Mouse (Mus musculus) heart, embryonic 13.5 days (tissue): Measurements from ENCODE around the gene Arhgef33. TPM values are rescaled to one million over a fixed set of nuclear protein-coding genes. Genes with fewer than 3 reads are reported as not detected.

ENCODE experiments used
- ATAC-seq: fragments of 200-750 bp; cut with Nextera tagmentation; 2 replicates; pipeline ENCODE4 v1.8.0; 2017; ENCODE audit warnings: moderate TSS enrichment; ENCODE audit not compliant: insufficient number of reproducible peaks, low FRiP score, low TSS enrichment; ENCODE audit errors: extremely low read depth
- H3K27ac ChIP-seq: fragments of 300-500 bp; sonication (generic); replicated peaks from 2 replicates; pipeline ENCODE4 v1.5.1; 2015; ENCODE audit warnings: moderate library complexity, mild to moderate bottlenecking, inconsistent platforms
- H3K27me3 ChIP-seq: fragments of 300-500 bp; sonication (generic); replicated peaks from 2 replicates; pipeline ENCODE4 v1.6.1; 2015; ENCODE audit warnings: mild to moderate bottlenecking, inconsistent platforms
- H3K36me3 ChIP-seq: fragments of 300-500 bp; sonication (generic); 2 replicates; pipeline ENCODE4 v1.6.1; 2015; ENCODE audit warnings: mild to moderate bottlenecking, inconsistent platforms
- H3K4me1 ChIP-seq: fragments of 300-500 bp; sonication (generic); 2 replicates; pipeline ENCODE4 v1.6.1; 2015; ENCODE audit warnings: inconsistent platforms
- H3K4me2 ChIP-seq: fragments of 300-500 bp; sonication (generic); 2 replicates; pipeline ENCODE4 v1.6.1; 2015; ENCODE audit warnings: inconsistent platforms, mild to moderate bottlenecking, moderate library complexity
- H3K4me3 ChIP-seq: fragments of 300-500 bp; sonication (generic); 2 replicates; pipeline ENCODE4 v1.5.1; 2015; ENCODE audit warnings: moderate library complexity, mild to moderate bottlenecking, inconsistent platforms
- H3K9ac ChIP-seq: fragments of 300-500 bp; sonication (generic); 2 replicates; pipeline ENCODE4 v1.6.1; 2015; ENCODE audit warnings: inconsistent platforms, mild to moderate bottlenecking, moderate library complexity
- H3K9me3 ChIP-seq: fragments of 300-500 bp; sonication (generic); 2 replicates; pipeline ENCODE4 v1.6.1; 2016; ENCODE audit warnings: inconsistent platforms
- WGBS: fragments of 180-500 bp; shearing (Covaris S2); methylation state at CpG from one replicate; pipeline ENCODE4 v1.1.7; 2015; ENCODE audit warnings: mixed read lengths; 5-methylcytosine and 5-hydroxymethylcytosine counted together
- polyA plus RNA-seq: library from polyadenylated mRNA; unstranded; fragments of >200 nt; fragmentation: Nextera tagmentation; extraction: Ambion mirVana; gene quantifications from 2 replicates; pipeline ENCODE4 v1.2.1, GENCODE M21; 2015

Arhgef33 gene
- polyA plus RNA-seq, 1 experiment from 2014 or later, result 0.52 TPM

GRCm38 (mm10) chr17:80295258-80295657, 11.9 kb upstream of the Arhgef33 start:
- 77% methylated on average over 5 of the region's 5 CpGs for whole genome bisulfite sequencing
- no peaks in the 10 kb centered on the region for H3K4me1 ChIP-seq
- ATAC-seq, result no peak
- no peak overlapping the region for H3K4me2 ChIP-seq
- no peak overlapping the region for H3K4me3 ChIP-seq
- no peaks in the 10 kb centered on the region for H3K9me3 ChIP-seq
- no peak overlapping the region for H3K9ac ChIP-seq
- no peak overlapping the region for H3K27ac ChIP-seq
- no peaks in the 10 kb centered on the region for H3K36me3 ChIP-seq
- no peaks in the 10 kb centered on the region for H3K27me3 ChIP-seq

- Histone ChIP-seq H3K4me2 (no peak overlapping the region), H3K4me1 (no peaks in the 10 kb centered on the region), H3K27me3 (no peaks in the 10 kb centered on the region), H3K9me3 (no peaks in the 10 kb centered on the region), H3K27ac (no peak overlapping the region), H3K4me3 (no peak overlapping the region), H3K9ac (no peak overlapping the region), H3K36me3 (no peaks in the 10 kb centered on the region)
- no peak for ATAC-seq
- 76% methylated on average over 5 of the region's 5 CpGs for WGBS
These were observed 8.4 kb upstream of the Arhgef33 start for GRCm38 (mm10) chr17:80298844-80299243.

GRCm38 (mm10) chr17:80311761-80312160, 4.6 kb downstream of the Arhgef33 start:
- no peak for ATAC-seq
- WGBS, result 67% methylated on average over 9 of the region's 9 CpGs
- H3K4me2 ChIP-seq, result no peak overlapping the region
- peaks cover 11% of the 10 kb centered on the region for H3K4me1 ChIP-seq
- H3K27ac ChIP-seq, result no peak overlapping the region
- no peak overlapping the region for H3K9ac ChIP-seq
- H3K27me3 ChIP-seq, result no peaks in the 10 kb centered on the region
- H3K4me3 ChIP-seq, result no peak overlapping the region
- no peaks in the 10 kb centered on the region for H3K36me3 ChIP-seq
- no peaks in the 10 kb centered on the region for H3K9me3 ChIP-seq

- Histone ChIP-seq H3K9ac (no peak overlapping the region), H3K4me1 (peaks cover 11% of the 10 kb centered on the region), H3K27ac (no peak overlapping the region), H3K4me2 (no peak overlapping the region), H3K36me3 (no peaks in the 10 kb centered on the region), H3K9me3 (no peaks in the 10 kb centered on the region), H3K4me3 (no peak overlapping the region), H3K27me3 (no peaks in the 10 kb centered on the region)
- ATAC-seq, result no peak
- WGBS, result 77% methylated on average over 4 of the region's 4 CpGs
These were observed 5.2 kb downstream of the Arhgef33 start for GRCm38 (mm10) chr17:80312405-80312804.

- H3K4me2 ChIP-seq, result no peak overlapping the region
- 53% methylated on average over 6 of the region's 6 CpGs for WGBS
- no peak for ATAC-seq
These were observed 15.0 kb downstream of the Arhgef33 start for GRCm38 (mm10) chr17:80322228-80322627.

GRCm38 (mm10) chr17:80323015-80323414, 15.8 kb downstream of the Arhgef33 start:
- Histone ChIP-seq H3K4me3 (no peak overlapping the region), H3K4me1 (peaks cover 16% of the 10 kb centered on the region), H3K9me3 (no peaks in the 10 kb centered on the region), H3K4me2 (no peak overlapping the region), H3K27ac (no peak overlapping the region), H3K27me3 (no peaks in the 10 kb centered on the region), H3K36me3 (no peaks in the 10 kb centered on the region), H3K9ac (no peak overlapping the region)
- WGBS, result 76% methylated on average over 4 of the region's 4 CpGs
- no peak for ATAC-seq

More at GRCm38 (mm10) chr17:80322228-80322627, 15.0 kb downstream of the Arhgef33 start:
- Histone ChIP-seq H3K4me1 (peaks cover 16% of the 10 kb centered on the region), H3K27me3 (no peaks in the 10 kb centered on the region), H3K27ac (no peak overlapping the region), H3K4me3 (no peak overlapping the region), H3K36me3 (no peaks in the 10 kb centered on the region), H3K9me3 (no peaks in the 10 kb centered on the region), H3K9ac (no peak overlapping the region)

GRCm38 (mm10) chr17:80323658-80324057, 16.5 kb downstream of the Arhgef33 start:
- H3K9me3 ChIP-seq, result no peaks in the 10 kb centered on the region
- ATAC-seq, result no peak
- H3K9ac ChIP-seq, result no peak overlapping the region
- no peak overlapping the region for H3K4me2 ChIP-seq
- no peak overlapping the region for H3K27ac ChIP-seq
- 49% methylated on average over 8 of the region's 8 CpGs for WGBS
- H3K4me1 ChIP-seq, result peaks cover 16% of the 10 kb centered on the region
- no peak overlapping the region for H3K4me3 ChIP-seq
- H3K36me3 ChIP-seq, result no peaks in the 10 kb centered on the region
- no peaks in the 10 kb centered on the region for H3K27me3 ChIP-seq

- H3K9me3 ChIP-seq, result no peaks in the 10 kb centered on the region
- no peaks in the 10 kb centered on the region for H3K27me3 ChIP-seq
- no peak overlapping the region for H3K4me2 ChIP-seq
- no peaks in the 10 kb centered on the region for H3K36me3 ChIP-seq
- H3K4me3 ChIP-seq, result no peak overlapping the region
- no peak overlapping the region for H3K9ac ChIP-seq
- 79% methylated on average over 7 of the region's 7 CpGs for WGBS
- H3K27ac ChIP-seq, result no peak overlapping the region
- H3K4me1 ChIP-seq, result peaks cover 16% of the 10 kb centered on the region
- no peak for ATAC-seq
These were observed 17.3 kb downstream of the Arhgef33 start for GRCm38 (mm10) chr17:80324521-80324920.

- H3K9me3 ChIP-seq, result no peaks in the 10 kb centered on the region
- H3K9ac ChIP-seq, result no peak overlapping the region
- no peak overlapping the region for H3K4me3 ChIP-seq
- H3K36me3 ChIP-seq, result no peaks in the 10 kb centered on the region
- no peaks in the 10 kb centered on the region for H3K27me3 ChIP-seq
- no peak for ATAC-seq
- 69% methylated on average over 5 of the region's 5 CpGs for WGBS
- peaks cover 16% of the 10 kb centered on the region for H3K4me1 ChIP-seq
- H3K4me2 ChIP-seq, result no peak overlapping the region
- H3K27ac ChIP-seq, result no peak overlapping the region
These were observed 18.2 kb downstream of the Arhgef33 start for GRCm38 (mm10) chr17:80325456-80325855.

GRCm38 (mm10) chr17:80326431-80326830, 19.2 kb downstream of the Arhgef33 start:
- Histone ChIP-seq H3K9ac (no peak overlapping the region), H3K4me3 (no peak overlapping the region), H3K27ac (no peak overlapping the region), H3K27me3 (no peaks in the 10 kb centered on the region), H3K36me3 (no peaks in the 10 kb centered on the region), H3K9me3 (no peaks in the 10 kb centered on the region), H3K4me1 (peaks cover 16% of the 10 kb centered on the region), H3K4me2 (no peak overlapping the region)
- ATAC-seq, result no peak
- WGBS, result 87% methylated on average over 3 of the region's 3 CpGs

GRCm38 (mm10) chr17:80332386-80332785, 25.2 kb downstream of the Arhgef33 start:
- Histone ChIP-seq H3K9me3 (no peaks in the 10 kb centered on the region), H3K4me3 (no peak overlapping the region), H3K4me1 (no peaks in the 10 kb centered on the region), H3K36me3 (no peaks in the 10 kb centered on the region), H3K27ac (no peak overlapping the region), H3K27me3 (no peaks in the 10 kb centered on the region), H3K9ac (no peak overlapping the region), H3K4me2 (no peak overlapping the region)
- ATAC-seq, result no peak
- WGBS, result 41% methylated on average over 2 of the region's 2 CpGs

GRCm38 (mm10) chr17:80345277-80345676, 38.1 kb downstream of the Arhgef33 start:
- 72% methylated on average over 4 of the region's 4 CpGs for WGBS
- no peaks in the 10 kb centered on the region for H3K27me3 ChIP-seq
- no peak overlapping the region for H3K4me2 ChIP-seq
- ATAC-seq, result no peak
- H3K9ac ChIP-seq, result no peak overlapping the region
- no peaks in the 10 kb centered on the region for H3K9me3 ChIP-seq
- H3K4me1 ChIP-seq, result no peaks in the 10 kb centered on the region; the same call in 1 of the 2 replicates
- H3K27ac ChIP-seq, result no peak overlapping the region
- H3K4me3 ChIP-seq, result no peak overlapping the region
- H3K36me3 ChIP-seq, result no peaks in the 10 kb centered on the region
